Mouse (Mus musculus): ENCODE measurements around the gene Klhl31. TPM values are rescaled to one million over a fixed set of nuclear protein-coding genes. Genes with fewer than 3 reads are reported as not detected.

The Klhl31 gene
- polyA plus RNA-seq, 1 experiment = 0.43 TPM

- Histone ChIP-seq H3ac (ENCODE audit: control insufficient read depth, insufficient read length, low read depth) (no peak overlapping the region), H3K4me3 (ENCODE audit: insufficient read depth, poor library complexity, severe bottlenecking) (no peak overlapping the region), H3K79me2 (ENCODE audit: control insufficient read depth, insufficient read depth) (no peaks in the 10 kb centered on the region), H3K27me3 (ENCODE audit: control insufficient read depth, insufficient read depth, insufficient read length) (no peaks in the 10 kb centered on the region), H3K36me3 (ENCODE audit: control insufficient read depth, insufficient read depth) (no peaks in the 10 kb centered on the region), H3K79me3 (ENCODE audit: low read depth) (no peaks in the 10 kb centered on the region)
- TF ChIP-seq MAX (IDR thresholded peaks at IDR 0.05) (no peak), FOSL1 (IDR thresholded peaks at IDR 0.05; ENCODE audit: insufficient read depth, low read length, poor library complexity, severe bottlenecking) (no peak), CEBPB (IDR thresholded peaks at IDR 0.05; ENCODE audit: low read depth) (no peak), CTCF (IDR thresholded peaks at IDR 0.05; ENCODE audit: control insufficient read depth, insufficient read depth, insufficient read length) (no peak), MYOD1 (IDR thresholded peaks at IDR 0.05; ENCODE audit: control insufficient read depth, insufficient read length, low read depth) (no peak), USF1 (IDR thresholded peaks at IDR 0.05; ENCODE audit: low read depth) (no peak), MYOG (IDR thresholded peaks at IDR 0.05; ENCODE audit: control insufficient read depth, extremely low read depth, insufficient read length) (no peak)
These were observed 67.8 kb downstream of the Klhl31 start for GRCm38 (mm10) chr9:77704108-77704507.

GRCm38 (mm10) chr9:77706515-77706914 is 70.2 kb downstream of the Klhl31 start:
- no peak overlapping the region for H3K4me3 ChIP-seq (ENCODE audit: insufficient read depth, poor library complexity, severe bottlenecking)
- H3ac ChIP-seq (ENCODE audit: control insufficient read depth, insufficient read length, low read depth) = no peak overlapping the region
- H3K79me2 ChIP-seq (ENCODE audit: control insufficient read depth, insufficient read depth) = no peaks in the 10 kb centered on the region
- H3K79me3 ChIP-seq (ENCODE audit: low read depth) = no peaks in the 10 kb centered on the region
- H3K36me3 ChIP-seq (ENCODE audit: control insufficient read depth, insufficient read depth) = no peaks in the 10 kb centered on the region
- TF ChIP-seq FOSL1 (IDR thresholded peaks at IDR 0.05; ENCODE audit: insufficient read depth, low read length, poor library complexity, severe bottlenecking) (no peak), CEBPB (IDR thresholded peaks at IDR 0.05; ENCODE audit: low read depth) (no peak), USF1 (IDR thresholded peaks at IDR 0.05; ENCODE audit: low read depth) (no peak), MAX (IDR thresholded peaks at IDR 0.05) (no peak), MYOD1 (IDR thresholded peaks at IDR 0.05; ENCODE audit: control insufficient read depth, insufficient read length, low read depth) (no peak), CTCF (IDR thresholded peaks at IDR 0.05; ENCODE audit: control insufficient read depth, insufficient read depth, insufficient read length) (no peak), MYOG (IDR thresholded peaks at IDR 0.05; ENCODE audit: control insufficient read depth, extremely low read depth, insufficient read length) (no peak)
- no peaks in the 10 kb centered on the region for H3K27me3 ChIP-seq (ENCODE audit: control insufficient read depth, insufficient read depth, insufficient read length)

GRCm38 (mm10) chr9:77707433-77708139 is 71.3 kb downstream of the Klhl31 start:
- TF ChIP-seq CTCF (IDR thresholded peaks at IDR 0.05; ENCODE audit: control insufficient read depth, insufficient read depth, insufficient read length) (no peak), USF1 (IDR thresholded peaks at IDR 0.05; ENCODE audit: low read depth) (no peak), MAX (IDR thresholded peaks at IDR 0.05) (no peak), CEBPB (IDR thresholded peaks at IDR 0.05; ENCODE audit: low read depth) (no peak), FOSL1 (IDR thresholded peaks at IDR 0.05; ENCODE audit: insufficient read depth, low read length, poor library complexity, severe bottlenecking) (no peak), MYOD1 (IDR thresholded peaks at IDR 0.05; ENCODE audit: control insufficient read depth, insufficient read length, low read depth) (no peak), MYOG (IDR thresholded peaks at IDR 0.05; ENCODE audit: control insufficient read depth, extremely low read depth, insufficient read length) (no peak)
- no peak overlapping the region for H3ac ChIP-seq (ENCODE audit: control insufficient read depth, insufficient read length, low read depth)
- no peaks in the 10 kb centered on the region for H3K79me2 ChIP-seq (ENCODE audit: control insufficient read depth, insufficient read depth)
- no peaks in the 10 kb centered on the region for H3K79me3 ChIP-seq (ENCODE audit: low read depth)
- H3K4me3 ChIP-seq (ENCODE audit: insufficient read depth, poor library complexity, severe bottlenecking) = no peak overlapping the region
- no peaks in the 10 kb centered on the region for H3K36me3 ChIP-seq (ENCODE audit: control insufficient read depth, insufficient read depth)
- H3K27me3 ChIP-seq (ENCODE audit: control insufficient read depth, insufficient read depth, insufficient read length) = no peaks in the 10 kb centered on the region

GRCm38 (mm10) chr9:77708950-77709349 is 72.7 kb downstream of the Klhl31 start:
- Histone ChIP-seq H3K36me3 (ENCODE audit: control insufficient read depth, insufficient read depth) (no peaks in the 10 kb centered on the region), H3ac (ENCODE audit: control insufficient read depth, insufficient read length, low read depth) (no peak overlapping the region), H3K4me3 (ENCODE audit: insufficient read depth, poor library complexity, severe bottlenecking) (no peak overlapping the region), H3K27me3 (ENCODE audit: control insufficient read depth, insufficient read depth, insufficient read length) (no peaks in the 10 kb centered on the region), H3K79me3 (ENCODE audit: low read depth) (no peaks in the 10 kb centered on the region), H3K79me2 (ENCODE audit: control insufficient read depth, insufficient read depth) (no peaks in the 10 kb centered on the region)
- TF ChIP-seq CEBPB (IDR thresholded peaks at IDR 0.05; ENCODE audit: low read depth) (no peak), CTCF (IDR thresholded peaks at IDR 0.05; ENCODE audit: control insufficient read depth, insufficient read depth, insufficient read length) (no peak), USF1 (IDR thresholded peaks at IDR 0.05; ENCODE audit: low read depth) (peak; percentile 32)

Other genes with a start within 250 kb of the Klhl31 start
- 4.4 TPM for gene Lrrc1, start 91.6 kb upstream of the Klhl31 start, polyA plus RNA-seq (2012; fragmentation: generic; extraction: Trizol)
- 21.5 TPM for gene Gclc, start 118.0 kb downstream of the Klhl31 start, polyA plus RNA-seq (2012; fragmentation: generic; extraction: Trizol)